Mouse (Mus musculus): ENCODE measurements around the gene Tmem144.

DNA sequence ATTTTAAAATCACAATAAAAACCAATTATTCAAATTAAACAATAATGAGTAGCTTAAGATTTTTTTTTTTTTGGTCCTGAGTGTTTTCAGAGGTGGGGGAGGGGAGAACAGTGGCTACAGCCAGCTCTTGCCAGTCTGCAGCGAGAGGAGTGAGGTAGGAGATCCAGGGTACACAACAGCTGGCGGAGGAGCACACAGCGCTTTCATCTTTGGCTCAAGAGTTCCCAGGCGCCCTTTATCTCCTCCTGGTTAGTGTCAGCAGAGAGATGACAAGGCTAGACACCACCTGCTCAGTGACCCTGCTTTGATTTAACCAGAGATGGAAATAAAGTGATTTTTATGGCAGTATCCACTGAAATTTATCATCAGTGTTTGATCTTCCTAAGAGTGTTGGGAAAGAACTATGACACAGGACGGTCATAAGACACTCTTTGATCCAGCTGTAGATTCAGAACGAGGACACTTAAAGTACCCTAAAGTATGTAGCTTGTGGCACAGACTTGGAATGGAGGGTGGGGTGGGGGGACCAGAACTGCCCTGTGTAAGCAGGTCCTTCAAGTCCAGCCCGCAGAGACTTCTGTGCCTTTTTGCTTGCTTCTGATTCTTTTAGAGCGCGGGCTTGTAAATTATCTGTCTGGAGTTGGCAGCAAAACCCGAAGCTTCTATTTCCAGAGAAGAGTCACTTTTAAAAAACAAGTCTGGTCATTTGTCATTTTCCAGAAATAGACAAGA, 68.8 kb downstream of the Tmem144 start:
- TF ChIP-seq CTCF (IDR thresholded peaks at IDR 0.05; ENCODE audit: extremely low read depth, insufficient read depth, low read length) (no peak), POLR2A (IDR thresholded peaks at IDR 0.05; ENCODE audit: extremely low read depth, insufficient read depth, low read length) (no peak)

All from cortical plate, adult 2 months (tissue).